In the genomic region with DNA sequence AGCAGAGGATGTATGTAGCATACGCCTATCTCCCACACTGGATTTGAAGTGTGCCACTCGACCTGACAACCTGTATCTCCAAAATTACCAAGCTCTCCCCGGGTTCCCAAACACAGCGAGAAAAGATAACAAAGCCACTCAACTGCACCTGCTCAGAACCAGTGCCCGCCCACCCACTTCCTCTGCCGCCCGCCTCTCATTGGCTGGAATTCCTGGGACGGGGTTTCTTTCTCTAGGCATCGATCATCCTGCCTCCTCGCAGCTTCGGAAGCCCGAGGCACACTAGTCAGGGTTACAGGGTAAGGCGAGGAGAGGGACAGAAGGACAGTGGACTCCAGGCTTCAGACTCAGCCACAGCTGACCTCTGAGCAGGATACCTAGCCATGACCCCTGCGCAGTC, we compare ENCODE assay signal across 27 mouse cellular contexts. TPM values are rescaled to one million over a fixed set of nuclear protein-coding genes. Genes with fewer than 3 reads are reported as not detected.
DNase-seq lines count a peak whose midpoint lies in the region; ATAC-seq and TF ChIP-seq lines count a peak whose summit lies in the region.
"Had no signal": no experiment of that assay in that cellular context is flagged by ENCODE, and none has a peak within 500 bp of the region (broad histone marks: within the 10 kb centered on the region; RNA-seq: fewer than 3 reads in every experiment).

No protein-coding gene starts in this region.

- H3K4me1 ChIP-seq in midbrain, embryonic 10.5 days = peaks cover 5% of the 10 kb centered on the region; the same call in 1 of the 2 replicates
- no peaks in the 10 kb centered on the region for H3K4me1 ChIP-seq in midbrain, embryonic 15.5 days
- peaks cover 72% of the 10 kb centered on the region for H3K4me1 ChIP-seq in E14TG2a.4 (replicated peaks; ENCODE audit: low read depth, low read length)
- H3K4me1 ChIP-seq in forebrain, embryonic 11.5 days (replicated peaks; ENCODE audit: control insufficient read depth, insufficient read depth, low read length) = no peaks in the 10 kb centered on the region
- H3K4me1 ChIP-seq: embryonic facial prominence, embryonic 12.5 days had no signal

- intact Hi-C loops in heart, postnatal 36 days (cut with DNase I) = no loop called here

- H3K9ac ChIP-seq in midbrain, embryonic 15.5 days = no peak overlapping the region
- no peak overlapping the region for H3K9ac ChIP-seq in forebrain, embryonic 11.5 days (ENCODE audit: low read length)
- H3K9ac ChIP-seq: embryonic facial prominence, embryonic 12.5 days; forebrain, embryonic 12.5 days had no signal

- H3K9me3 ChIP-seq in midbrain, embryonic 10.5 days (replicated peaks) = no peaks in the 10 kb centered on the region
- no peaks in the 10 kb centered on the region for H3K9me3 ChIP-seq in midbrain, embryonic 15.5 days
- no peaks in the 10 kb centered on the region for H3K9me3 ChIP-seq in E14TG2a.4 (ENCODE audit: low read length)
- no peaks in the 10 kb centered on the region for H3K9me3 ChIP-seq in forebrain, embryonic 11.5 days (ENCODE audit: control insufficient read depth, low read length)
- H3K9me3 ChIP-seq: embryonic facial prominence, embryonic 10.5 days; embryonic facial prominence, embryonic 12.5 days; forebrain, embryonic 12.5 days; G1E had no signal

- H3K36me3 ChIP-seq in midbrain, embryonic 10.5 days = peaks cover 88% of the 10 kb centered on the region
- H3K36me3 ChIP-seq in midbrain, embryonic 15.5 days (replicated peaks) = peaks cover 53% of the 10 kb centered on the region
- H3K36me3 ChIP-seq in E14TG2a.4 (ENCODE audit: insufficient read depth, low read length) = peaks cover 32% of the 10 kb centered on the region
- peaks cover 11% of the 10 kb centered on the region for H3K36me3 ChIP-seq in forebrain, embryonic 11.5 days (ENCODE audit: control insufficient read depth, insufficient read depth, low read length)

- no peak for TF ChIP-seq CTCF in E14TG2a.4 (conservative IDR thresholded peaks at IDR 0.05; ENCODE audit: low read length)

- 92% methylated on average over 14 of the region's 14 CpGs for WGBS in midbrain, embryonic 10.5 days
- WGBS in midbrain, embryonic 15.5 days = 88% methylated on average over 14 of the region's 14 CpGs
- WGBS in forebrain, embryonic 11.5 days = 83% methylated on average over 14 of the region's 14 CpGs

- DNase-seq in heart, adult 11 months = peak; percentile 92
- DNase-seq in heart, postnatal 36 days = no peak
- no peak for DNase-seq in midbrain, embryonic 10.5 days (ENCODE audit: low spot score)
- peak; percentile 67 for DNase-seq in R1 (ENCODE audit: low read depth, low spot score)
- DNase-seq in natural killer cell, adult 2 months (ENCODE audit: low spot score in 2 of 2) = no peak
- DNase-seq in forebrain, embryonic 11.5 days (ENCODE audit: low spot score) = no peak
- DNase-seq: adrenal gland, adult 8-10 months; adrenal gland, postnatal 14 days; adrenal gland, postnatal 36 days; B cell, adult 2 months; cerebellum, adult 11-12 months; cerebellum, adult 9-10 months; cerebellum, postnatal 10 days; cerebellum, postnatal 25 days had no signal

- H3K27ac ChIP-seq in midbrain, embryonic 10.5 days (replicated peaks) = 0 out of 2 replicates have a peak overlapping the region, but pooled peaks have one; percentile 6
- H3K27ac ChIP-seq in midbrain, embryonic 15.5 days = no peak overlapping the region
- H3K27ac ChIP-seq in forebrain, embryonic 11.5 days (ENCODE audit: low read depth, low read length) = no peak overlapping the region
- H3K27ac ChIP-seq: embryonic facial prominence, embryonic 12.5 days; forebrain, embryonic 12.5 days had no signal

- no peaks in the 10 kb centered on the region for H3K27me3 ChIP-seq in midbrain, embryonic 10.5 days (ENCODE audit: low read depth, poor library complexity, severe bottlenecking)
- H3K27me3 ChIP-seq in midbrain, embryonic 15.5 days (replicated peaks) = no peaks in the 10 kb centered on the region
- no peaks in the 10 kb centered on the region for H3K27me3 ChIP-seq in E14TG2a.4 (ENCODE audit: insufficient read depth, low read length)
- H3K27me3 ChIP-seq in forebrain, embryonic 11.5 days (ENCODE audit: control insufficient read depth, insufficient read depth, low read length) = no peaks in the 10 kb centered on the region
- H3K27me3 ChIP-seq: CH12.LX; embryonic facial prominence, embryonic 12.5 days; forebrain, embryonic 12.5 days; Patski had no signal

- no peak overlapping the region for H3K4me2 ChIP-seq in midbrain, embryonic 15.5 days
- H3K4me2 ChIP-seq in forebrain, embryonic 11.5 days (ENCODE audit: low read depth, low read length, severe bottlenecking) = no peak overlapping the region
- H3K4me2 ChIP-seq: embryonic facial prominence, embryonic 12.5 days; forebrain, embryonic 12.5 days had no signal

- ATAC-seq in midbrain, embryonic 15.5 days (replicated peaks) = no peak
- no peak for ATAC-seq in forebrain, embryonic 11.5 days (replicated peaks; ENCODE audit: low FRiP score)
- ATAC-seq: activated CD4-positive, CD25-positive, alpha-beta regulatory T cell, adult 4 months; CD4-positive, CD25-positive, alpha-beta regulatory T cell, adult 4 months; forebrain, embryonic 14.5 days; forebrain, embryonic 16.5 days; Patski had no signal

- H3K4me3 ChIP-seq in midbrain, embryonic 10.5 days = no peak overlapping the region
- no peak overlapping the region for H3K4me3 ChIP-seq in midbrain, embryonic 15.5 days
- H3K4me3 ChIP-seq in E14TG2a.4 (replicated peaks; ENCODE audit: low read length) = peak overlapping the region; percentile 26; the same call in 1 of the 2 replicates
- H3K4me3 ChIP-seq in forebrain, embryonic 11.5 days (ENCODE audit: low read depth, low read length) = no peak overlapping the region
- H3K4me3 ChIP-seq: embryonic facial prominence, embryonic 10.5 days; embryonic facial prominence, embryonic 12.5 days; forebrain, embryonic 12.5 days had no signal

RNA-seq across cellular contexts. Expression of a gene that starts 5.0 kb away (rescaled TPM):
- 100 to 1,000 TPM; 160 to 170 TPM for total RNA-seq in heart, postnatal 36 days (2021)
- 0.05 TPM in 1 of 2 replicates, not detected in the other for polyA plus RNA-seq in midbrain, embryonic 10.5 days (2016; fragmentation: Nextera tagmentation; extraction: Ambion mirVana)
- polyA plus RNA-seq in midbrain, embryonic 15.5 days (2015; fragmentation: Nextera tagmentation; extraction: Ambion mirVana) = 0.26 and 0.61 TPM in 2 replicates
- 0.13 TPM in 1 of 2 replicates, not detected in the other for polyA plus RNA-seq in forebrain, embryonic 11.5 days (2014; fragmentation: Nextera tagmentation; extraction: Ambion mirVana)
- polyA plus RNA-seq: activated CD4-positive, CD25-positive, alpha-beta regulatory T cell, adult 4 months; CD4-positive, CD25-positive, alpha-beta regulatory T cell, adult 4 months; embryonic facial prominence, embryonic 12.5 days; forebrain, embryonic 12.5 days; forebrain, embryonic 14.5 days; G1E had no signal

RNA-seq across cellular contexts. Expression of a gene that starts 10.2 kb away (rescaled TPM):
- total RNA-seq in heart, postnatal 36 days (2021) = 10 to 100 TPM; 26.1 to 29.2 TPM
- 0.98 and 1.3 TPM in 2 replicates for polyA plus RNA-seq in midbrain, embryonic 10.5 days (2016; fragmentation: Nextera tagmentation; extraction: Ambion mirVana)
- 0.32 and 0.65 TPM in 2 replicates for polyA plus RNA-seq in midbrain, embryonic 15.5 days (2015; fragmentation: Nextera tagmentation; extraction: Ambion mirVana)
- 0.28 TPM in 1 of 2 replicates, not detected in the other for polyA plus RNA-seq in forebrain, embryonic 11.5 days (2014; fragmentation: Nextera tagmentation; extraction: Ambion mirVana)
- polyA plus RNA-seq: CD4-positive, CD25-positive, alpha-beta regulatory T cell, adult 4 months; forebrain, embryonic 14.5 days; G1E had no signal

RNA-seq across cellular contexts. Expression of a gene that starts 22.8 kb away (rescaled TPM):
- 100 to 1,000 TPM; 231 to 294 TPM for total RNA-seq in heart, postnatal 36 days (2021)
- polyA plus RNA-seq in midbrain, embryonic 10.5 days (2016; fragmentation: Nextera tagmentation; extraction: Ambion mirVana) = 24.5 and 27.5 TPM in 2 replicates
- polyA plus RNA-seq in midbrain, embryonic 15.5 days (2015; fragmentation: Nextera tagmentation; extraction: Ambion mirVana) = 35.2 and 41.0 TPM in 2 replicates
- polyA plus RNA-seq in forebrain, embryonic 11.5 days (2014; fragmentation: Nextera tagmentation; extraction: Ambion mirVana) = 21.4 and 24.8 TPM in 2 replicates
- polyA plus RNA-seq: G1E had no signal

RNA-seq across cellular contexts. Expression of a gene that starts 36.0 kb away (rescaled TPM):
- total RNA-seq in heart, postnatal 36 days (2021) = 100 to 1,000 TPM; 103 to 112 TPM
- 2.9 and 4.2 TPM in 2 replicates for polyA plus RNA-seq in midbrain, embryonic 10.5 days (2016; fragmentation: Nextera tagmentation; extraction: Ambion mirVana)
- polyA plus RNA-seq in midbrain, embryonic 15.5 days (2015; fragmentation: Nextera tagmentation; extraction: Ambion mirVana) = 9.7 and 10.7 TPM in 2 replicates
- 4.2 and 4.6 TPM in 2 replicates for polyA plus RNA-seq in forebrain, embryonic 11.5 days (2014; fragmentation: Nextera tagmentation; extraction: Ambion mirVana)

RNA-seq across cellular contexts. Expression of a gene that starts 56.7 kb away (rescaled TPM):
- under 1 TPM in 1 of 2 experiments, not detected in 1; 1.00 TPM for total RNA-seq in heart, postnatal 36 days (2021)
- 2.2 and 2.4 TPM in 2 replicates for polyA plus RNA-seq in midbrain, embryonic 10.5 days (2016; fragmentation: Nextera tagmentation; extraction: Ambion mirVana)
- 0.49 and 0.53 TPM in 2 replicates for polyA plus RNA-seq in midbrain, embryonic 15.5 days (2015; fragmentation: Nextera tagmentation; extraction: Ambion mirVana)
- 2.4 TPM in 1 of 2 replicates, not detected in the other for polyA plus RNA-seq in forebrain, embryonic 11.5 days (2014; fragmentation: Nextera tagmentation; extraction: Ambion mirVana)
- total RNA-seq: adrenal gland, adult 18-20 months had no signal
- polyA plus RNA-seq: activated CD4-positive, CD25-positive, alpha-beta regulatory T cell, adult 4 months; CD4-positive, CD25-positive, alpha-beta regulatory T cell, adult 4 months; embryonic facial prominence, embryonic 12.5 days had no signal

Comparison
In these comparisons a context has a peak if more than half of its experiments do, and no peak if none do; other contexts are left out.
1. DNase-seq: peak in heart, adult 11 months (single experiment) and R1 (single experiment); none in heart, postnatal 36 days (0 of 2), midbrain, embryonic 10.5 days (single experiment), natural killer cell, adult 2 months (0 of 2) and forebrain, embryonic 11.5 days (single experiment).